Mouse (Mus musculus) heart, postnatal 36 days (tissue): ENCODE results near the gene Vps8. TPM values are rescaled to one million over a fixed set of nuclear protein-coding genes. Genes with fewer than 3 reads are reported as not detected.
A peak's percentile ranks its signal among the peaks of the same experiment; 100 is the strongest.

Experiments used
- DNase-seq, 2 experiments: peaks; one replicate each; pipeline ENCODE4 v3.0.0; 2021 to 2022
- intact Hi-C: fragments of 180-260 bp; cut with DNase I; formaldehyde crosslinking; loops from one replicate; pipeline ENCODE4 v1.15.1; 2025
- total RNA-seq, 2 experiments: library from RNA; stranded (reverse); gene quantifications; 2 replicates each; pipeline ENCODE4 v1.2.3; 2021

Gene Vps8
- total RNA-seq, 2 experiments from 2014 or later, result 19.9 to 27.9 TPM

- intact Hi-C loops, result no loop called here
Measured at GRCm38 (mm10) chr16:21607651-21608040, 184.7 kb downstream of the Vps8 start.

GRCm38 (mm10) chr16:21608176-21608865 lies 185.4 kb downstream of the Vps8 start:
- intact Hi-C loops, result no loop called here
- no peak for DNase-seq

More at GRCm38 (mm10) chr16:21607651-21608040, 184.7 kb downstream of the Vps8 start:
- DNase-seq, result no peak

- intact Hi-C loops, result no loop called here
- DNase-seq, result no peak
Measured at GRCm38 (mm10) chr16:21610473-21610872, 187.6 kb downstream of the Vps8 start.

- DNase-seq, result peak; percentile 25 to 26
- intact Hi-C loops, result loop anchor here (1.0 to 5.0 kb wide), 2 partner anchors 112 to 129 kb away; no protein-coding TSS in a partner anchor
Measured at GRCm38 (mm10) chr16:21615802-21616201, 192.9 kb downstream of the Vps8 start.

GRCm38 (mm10) chr16:21620630-21621029 lies 197.7 kb downstream of the Vps8 start:
- DNase-seq, result no peak
- intact Hi-C loops, result no loop called here

GRCm38 (mm10) chr16:21625784-21626634 lies 203.1 kb downstream of the Vps8 start:
- intact Hi-C loops, result no loop called here
- DNase-seq, result no peak

- DNase-seq, result no peak
- intact Hi-C loops, result no loop called here
Measured at GRCm38 (mm10) chr16:21627248-21627647, 204.3 kb downstream of the Vps8 start.

- DNase-seq, result no peak
- intact Hi-C loops, result no loop called here
Measured at GRCm38 (mm10) chr16:21628061-21628591, 205.2 kb downstream of the Vps8 start.

- DNase-seq, result no peak
- intact Hi-C loops, result no loop called here
Measured at GRCm38 (mm10) chr16:21630614-21631013, 207.7 kb downstream of the Vps8 start.

- intact Hi-C loops, result no loop called here
- DNase-seq, result no peak
Measured at GRCm38 (mm10) chr16:21631815-21632222, 208.9 kb downstream of the Vps8 start.

- intact Hi-C loops, result no loop called here
- DNase-seq, result no peak
Measured at GRCm38 (mm10) chr16:21634460-21634859, 211.5 kb downstream of the Vps8 start.

- peak in 1 of 2 experiments; percentile 30 for DNase-seq
- intact Hi-C loops, result no loop called here
Measured at GRCm38 (mm10) chr16:21636156-21636853, 213.4 kb downstream of the Vps8 start.

- peak in 1 of 2 experiments; percentile 15 for DNase-seq
- intact Hi-C loops, result no loop called here
Measured at GRCm38 (mm10) chr16:21637201-21637819, 214.4 kb downstream of the Vps8 start.

GRCm38 (mm10) chr16:21640766-21641499 lies 218.0 kb downstream of the Vps8 start:
- intact Hi-C loops, result loop anchor here (1.0 kb wide), 1 partner anchor 53 kb away; the partner anchor contains the start of gene 2510009E07Rik
- DNase-seq, result peak in 1 of 2 experiments; percentile 15

- intact Hi-C loops, result loop anchor here (1.0 kb wide), 1 partner anchor 52 kb away; the partner anchor contains the start of gene 2510009E07Rik
- DNase-seq, result peak; percentile 26 to 41
Measured at GRCm38 (mm10) chr16:21641944-21642343, 219.0 kb downstream of the Vps8 start.

GRCm38 (mm10) chr16:21642906-21643305 lies 220.0 kb downstream of the Vps8 start:
- intact Hi-C loops, result no loop called here
- peak in 1 of 2 experiments; percentile 32 for DNase-seq

GRCm38 (mm10) chr16:21643621-21644041 lies 220.7 kb downstream of the Vps8 start:
- intact Hi-C loops, result no loop called here
- peak in 1 of 2 experiments; percentile 24 for DNase-seq

- peak; percentile 64 to 68 for DNase-seq
- intact Hi-C loops, result no loop called here
Measured at GRCm38 (mm10) chr16:21644066-21644561, 221.2 kb downstream of the Vps8 start.

GRCm38 (mm10) chr16:21644574-21644973 lies 221.7 kb downstream of the Vps8 start:
- DNase-seq, result no peak
- intact Hi-C loops, result no loop called here
